Mouse (Mus musculus) MN1 (cell line): ENCODE measurements around the gene Glis3.

Experiments
- DNase-seq: peaks from one replicate; pipeline ENCODE4 v3.0.0-alpha.2; 2016; ENCODE audit warnings: low spot score

Glis3 gene

DNA sequence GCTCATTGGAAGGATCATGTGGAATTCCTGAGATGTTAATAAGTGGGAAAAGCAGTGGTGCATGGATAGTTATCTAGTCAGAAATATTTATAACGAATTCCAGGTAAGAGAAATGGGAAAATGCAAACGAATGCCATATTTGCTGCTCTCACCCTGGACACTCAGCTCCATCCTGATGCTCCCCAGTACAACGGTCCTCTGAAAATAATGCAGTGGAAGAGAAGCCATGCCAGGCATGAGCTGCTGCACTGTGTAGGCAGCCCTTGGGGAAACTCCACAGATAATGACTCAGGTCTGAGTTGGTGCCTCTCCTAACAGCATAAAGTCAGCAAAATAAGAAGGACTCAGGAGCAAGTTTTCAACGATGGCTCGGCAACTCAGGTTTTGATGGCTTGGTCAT, 433.7 kb downstream of the Glis3 start:
- no peak for DNase-seq

DNA sequence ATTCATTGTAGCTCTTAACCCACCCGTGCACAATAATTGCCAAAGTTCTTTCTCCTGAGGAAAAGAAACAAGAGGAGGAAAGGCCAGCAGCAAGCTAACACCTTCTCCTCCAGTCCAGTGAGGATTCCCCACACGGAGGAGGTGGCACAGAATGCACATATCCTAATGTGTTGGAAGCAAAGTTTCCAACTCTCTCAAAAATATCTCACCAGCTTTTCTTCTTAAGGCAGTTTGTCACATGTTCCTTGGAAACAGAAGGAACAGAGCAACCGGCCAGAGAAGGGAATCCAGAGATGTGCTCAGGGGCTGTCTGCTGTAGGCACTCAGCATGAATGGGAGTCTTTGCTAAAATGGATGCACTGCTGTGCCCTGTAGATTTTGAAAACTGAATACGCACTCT, 441.8 kb downstream of the Glis3 start:
- DNase-seq = no peak

DNA sequence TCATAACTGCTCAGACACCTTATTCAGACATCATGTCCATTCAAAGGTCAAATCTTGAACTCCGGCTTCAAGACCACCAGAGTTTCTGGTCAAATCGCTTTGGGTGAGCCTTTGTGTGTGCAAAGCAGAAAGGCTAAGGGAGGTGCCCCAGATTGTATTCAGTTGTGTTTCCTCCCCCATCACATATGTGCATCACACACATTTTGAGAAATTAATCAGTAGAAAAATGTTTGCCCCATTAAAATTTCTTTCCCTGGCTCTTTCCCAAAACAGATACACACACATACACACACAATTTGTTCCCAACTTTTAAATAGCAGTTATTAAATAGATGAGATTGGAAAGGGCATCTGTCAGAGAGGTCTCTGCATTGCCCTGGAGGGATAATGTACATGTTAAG, 442.3 kb downstream of the Glis3 start:
- DNase-seq = no peak

GRCm38 (mm10) chr19:28235571-28235970, 444.3 kb downstream of the Glis3 start:
- DNase-seq = no peak

DNA sequence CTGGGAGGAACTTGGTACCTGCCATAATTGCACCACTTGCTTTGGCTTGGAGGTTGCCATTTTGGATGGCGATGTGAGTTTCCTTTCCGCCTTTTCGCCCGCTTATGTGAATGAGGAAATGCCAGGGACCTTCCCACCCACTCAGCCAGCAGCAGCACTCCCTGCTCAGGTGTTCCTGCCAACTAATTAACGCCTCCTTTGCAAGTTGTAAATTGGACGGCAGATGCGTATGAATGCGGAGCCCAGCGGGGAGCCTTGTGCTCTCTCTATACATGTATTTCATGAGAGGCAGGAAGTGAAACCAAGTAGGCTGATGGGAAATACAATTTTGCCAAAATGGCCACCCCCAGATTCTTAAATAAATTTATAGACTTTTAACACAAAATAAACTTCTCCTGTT, 444.8 kb downstream of the Glis3 start:
- DNase-seq = no peak

- no peak for DNase-seq
Observed at GRCm38 (mm10) chr19:28234676-28235075, 445.2 kb downstream of the Glis3 start.

GRCm38 (mm10) chr19:28231511-28231910, 448.4 kb downstream of the Glis3 start:
- no peak for DNase-seq

DNA sequence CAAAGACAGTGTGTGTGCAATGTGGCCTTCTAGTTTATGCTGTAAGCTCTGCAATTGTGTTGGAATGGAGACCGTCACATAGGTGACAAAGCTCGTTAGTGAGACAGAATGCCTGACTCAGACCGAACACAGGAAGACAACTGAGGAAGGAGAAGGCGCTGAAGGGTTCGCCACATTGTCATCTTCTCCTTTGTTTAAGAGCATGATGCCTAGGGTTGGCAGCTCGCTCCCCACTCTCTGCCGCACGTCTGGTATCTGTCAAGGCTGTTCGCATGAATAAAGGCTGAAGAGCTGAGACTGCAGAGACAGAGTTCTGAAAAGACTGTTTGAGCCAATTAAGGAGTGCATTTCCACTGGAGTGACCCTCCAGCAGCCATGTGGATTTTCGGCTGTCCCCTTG, 452.4 kb downstream of the Glis3 start:
- DNase-seq = no peak

DNA sequence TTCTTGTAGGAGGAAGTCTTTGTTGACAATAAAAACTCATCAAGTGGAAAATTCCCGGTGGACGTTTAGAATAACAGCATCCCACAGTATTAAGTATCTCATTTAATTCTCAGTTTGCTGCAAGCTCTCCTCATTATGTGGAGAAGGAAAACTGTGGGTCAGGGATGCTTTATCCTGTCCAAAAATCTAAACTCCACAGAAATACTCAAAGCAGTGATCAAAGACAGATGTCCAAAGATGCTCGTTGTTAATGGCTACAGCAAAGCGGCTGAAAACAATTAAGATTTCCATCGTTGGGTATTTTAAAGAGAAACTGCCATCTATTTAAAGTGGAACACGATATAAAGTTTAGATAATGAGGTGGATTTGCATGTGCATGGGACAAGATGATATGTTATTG, 454.2 kb downstream of the Glis3 start:
- no peak for DNase-seq

GRCm38 (mm10) chr19:28211630-28212029, 468.2 kb downstream of the Glis3 start:
- no peak for DNase-seq
